Comparison of ENCODE assay signal across 8 mouse cellular contexts in genomic region chr9:31131205-31131968, GRCm38 (mm10). TPM values are rescaled to one million over a fixed set of nuclear protein-coding genes. Genes with fewer than 3 reads are reported as not detected.
DNase-seq lines count a peak whose midpoint lies in the region; ATAC-seq lines count a peak whose summit lies in the region.

Gene St14 (minus strand): TSS chr9:31131853.

- no peaks in the 10 kb centered on the region for H3K9me3 ChIP-seq in forebrain, embryonic 10.5 days
- H3K9me3 ChIP-seq in lung, embryonic 16.5 days (ENCODE audit: control insufficient read depth, low read length), result no peaks in the 10 kb centered on the region

- no peaks in the 10 kb centered on the region for H3K36me3 ChIP-seq in forebrain, embryonic 10.5 days (replicated peaks)
- H3K36me3 ChIP-seq in lung, embryonic 16.5 days (ENCODE audit: control insufficient read depth, insufficient read depth, low read length), result no peaks in the 10 kb centered on the region

- peak within 1 kb of the TSS; percentile 54 for H3K4me3 ChIP-seq in forebrain, embryonic 10.5 days
- H3K4me3 ChIP-seq in lung, embryonic 16.5 days (ENCODE audit: low read length), result peak within 1 kb of the TSS; percentile 61

- H3K4me1 ChIP-seq in forebrain, embryonic 10.5 days, result peaks cover 21% of the 10 kb centered on the region
- H3K4me1 ChIP-seq in lung, embryonic 16.5 days (replicated peaks; ENCODE audit: control insufficient read depth, insufficient read depth, low read length), result peaks cover 15% of the 10 kb centered on the region

- H3K27me3 ChIP-seq in forebrain, embryonic 10.5 days (ENCODE audit: poor library complexity, severe bottlenecking), result peaks cover 74% of the 10 kb centered on the region
- peaks cover 36% of the 10 kb centered on the region for H3K27me3 ChIP-seq in lung, embryonic 16.5 days (ENCODE audit: control insufficient read depth, insufficient read depth, low read depth, low read length)

- intact Hi-C loops in left cerebral cortex, postnatal 4 days (cut with DNase I), result no loop called here

- peak within 1 kb of the TSS; percentile 75 for H3K4me2 ChIP-seq in lung, embryonic 16.5 days (ENCODE audit: low read depth, low read length)

- peak within 1 kb of the TSS; percentile 68 for H3K27ac ChIP-seq in forebrain, embryonic 10.5 days
- peak within 1 kb of the TSS; percentile 33; the same call in 1 of the 2 replicates for H3K27ac ChIP-seq in lung, embryonic 16.5 days (ENCODE audit: low read length)

- peak; percentile 11 for DNase-seq in left cerebral cortex, postnatal 4 days
- DNase-seq in left cerebral cortex, adult 11 months (ENCODE audit: low spot score), result no peak
- no peak for DNase-seq in forebrain, embryonic 10.5 days (ENCODE audit: extremely low spot score, low spot score)
- peak; percentile 75 to 85 for DNase-seq in kidney, adult 8-10 months
- DNase-seq in retina, postnatal 1 day, result peak; percentile 27
- DNase-seq in right cerebral cortex, postnatal 10 days (ENCODE audit: low spot score in 2 of 2), result no peak

- ATAC-seq in lung, embryonic 16.5 days (ENCODE audit: low read depth), result peak; percentile 92
- no peak for ATAC-seq in erythroid progenitor cell, adult 5-6 weeks (replicated peaks; ENCODE audit: low FRiP score, poor library complexity, severe bottlenecking)

- H3K9ac ChIP-seq in lung, embryonic 16.5 days (ENCODE audit: low read length), result peak within 1 kb of the TSS; percentile 74

- under 1% methylated on average over 73 of the region's 74 CpGs for WGBS in forebrain, embryonic 10.5 days
- under 1% methylated on average over 66 of the region's 74 CpGs for WGBS in lung, embryonic 16.5 days

RNA-seq across cellular contexts. Expression of gene St14, which starts in this region (rescaled TPM):
- total RNA-seq in left cerebral cortex, postnatal 4 days (2021), result under 1 TPM; 0.34 to 0.40 TPM
- polyA plus RNA-seq in forebrain, embryonic 10.5 days (2016; fragmentation: Nextera tagmentation; extraction: Ambion mirVana), result 4.3 and 6.2 TPM in 2 replicates
- 58.3 and 58.6 TPM in 2 replicates for polyA plus RNA-seq in lung, embryonic 16.5 days (2015; fragmentation: Nextera tagmentation; extraction: Ambion mirVana)
- 0.36 TPM in 1 of 2 replicates, not detected in the other for total RNA-seq in erythroid progenitor cell, adult 5-6 weeks (2015; ENCODE audit: low replicate concordance)
- 0.90 TPM in 1 of 2 replicates, not detected in the other for total RNA-seq in erythroid progenitor cell, adult 5-6 weeks (2017; ENCODE audit: low replicate concordance)

Comparison
In these comparisons a context has a peak if more than half of its experiments do, and no peak if none do; other contexts are left out.
1. Peak in DNase-seq in left cerebral cortex, postnatal 4 days; RNA of the gene not detected or under 1 TPM.
2. DNase-seq: peak in kidney, adult 8-10 months (2 of 2) and retina, postnatal 1 day (single experiment); none in left cerebral cortex, adult 11 months (single experiment), forebrain, embryonic 10.5 days (single experiment) and right cerebral cortex, postnatal 10 days (0 of 2).